Mouse (Mus musculus) forebrain, postnatal 0 days (tissue): ENCODE results near the gene Hinfp. TPM values are rescaled to one million over a fixed set of nuclear protein-coding genes. Genes with fewer than 3 reads are reported as not detected.

Experiments used
- ATAC-seq: fragments of 200-750 bp; cut with Nextera tagmentation; 2 replicates; pipeline ENCODE4 v1.8.0; 2017; ENCODE audit warnings: mild to moderate bottlenecking, moderate library complexity
- DNase-seq: peaks from one replicate; pipeline ENCODE4 v3.0.0-alpha.2; 2015
- H3K27ac ChIP-seq: fragments of 300-500 bp; sonication (generic); 2 replicates; pipeline ENCODE4 v1.5.1; 2014; ENCODE audit warnings: low read depth, mild to moderate bottlenecking, antibody characterized with exemption, low read length, moderate library complexity, mixed read lengths
- H3K27me3 ChIP-seq: fragments of 300-500 bp; sonication (generic); 2 replicates; pipeline ENCODE4 v1.6.1; 2014; ENCODE audit warnings: mild to moderate bottlenecking, low read length, mixed read lengths; ENCODE audit not compliant: insufficient read depth
- H3K36me3 ChIP-seq: fragments of 300-500 bp; sonication (generic); 2 replicates; pipeline ENCODE4 v1.6.1; 2014; ENCODE audit warnings: mild to moderate bottlenecking, moderate library complexity; ENCODE audit not compliant: insufficient read depth
- H3K4me1 ChIP-seq: fragments of 300-500 bp; sonication (generic); 2 replicates; pipeline ENCODE4 v1.6.1; 2014; ENCODE audit warnings: antibody characterized with exemption; ENCODE audit not compliant: insufficient read depth
- H3K4me2 ChIP-seq: fragments of 300-500 bp; sonication (generic); 2 replicates; pipeline ENCODE4 v1.6.1; 2014; ENCODE audit warnings: low read depth, mild to moderate bottlenecking, moderate library complexity
- H3K4me3 ChIP-seq: fragments of 300-500 bp; sonication (generic); 2 replicates; pipeline ENCODE4 v1.5.1; 2014; ENCODE audit warnings: low read depth, low read length, mixed read lengths
- H3K9ac ChIP-seq: fragments of 300-500 bp; sonication (generic); 2 replicates; pipeline ENCODE4 v1.6.1; 2014; ENCODE audit warnings: mild to moderate bottlenecking
- H3K9me3 ChIP-seq: fragments of 300-500 bp; sonication (generic); 2 replicates; pipeline ENCODE4 v1.6.1; 2016; ENCODE audit warnings: low read length
- CTCF ChIP-seq: sonication (generic); IDR thresholded peaks from 2 replicates; pipeline ENCODE4 v1.5.1; 2016; ENCODE audit warnings: antibody characterized with exemption, control low read depth, low read depth
- WGBS: fragments of 180-500 bp; shearing (Covaris S2); extraction: QIAGEN DNeasy Blood & Tissue Kit; methylation state at CpG from one replicate; pipeline ENCODE4 v1.1.7; 2014; 5-methylcytosine and 5-hydroxymethylcytosine counted together
- polyA plus RNA-seq: library from polyadenylated mRNA; unstranded; fragments of >200 nt; fragmentation: Nextera tagmentation; extraction: Ambion mirVana; gene quantifications from 2 replicates; pipeline ENCODE4 v1.2.1, GENCODE M21; 2015
- total RNA-seq: library from RNA; depleted of rRNA; stranded (reverse); fragments of >200 nt; gene quantifications from 2 replicates; pipeline ENCODE4 v1.2.3, GENCODE M21; 2014

Gene Hinfp
- total and polyA plus RNA-seq, 2 experiments from 2014 or later: 14.2 to 29.5 TPM

DNA sequence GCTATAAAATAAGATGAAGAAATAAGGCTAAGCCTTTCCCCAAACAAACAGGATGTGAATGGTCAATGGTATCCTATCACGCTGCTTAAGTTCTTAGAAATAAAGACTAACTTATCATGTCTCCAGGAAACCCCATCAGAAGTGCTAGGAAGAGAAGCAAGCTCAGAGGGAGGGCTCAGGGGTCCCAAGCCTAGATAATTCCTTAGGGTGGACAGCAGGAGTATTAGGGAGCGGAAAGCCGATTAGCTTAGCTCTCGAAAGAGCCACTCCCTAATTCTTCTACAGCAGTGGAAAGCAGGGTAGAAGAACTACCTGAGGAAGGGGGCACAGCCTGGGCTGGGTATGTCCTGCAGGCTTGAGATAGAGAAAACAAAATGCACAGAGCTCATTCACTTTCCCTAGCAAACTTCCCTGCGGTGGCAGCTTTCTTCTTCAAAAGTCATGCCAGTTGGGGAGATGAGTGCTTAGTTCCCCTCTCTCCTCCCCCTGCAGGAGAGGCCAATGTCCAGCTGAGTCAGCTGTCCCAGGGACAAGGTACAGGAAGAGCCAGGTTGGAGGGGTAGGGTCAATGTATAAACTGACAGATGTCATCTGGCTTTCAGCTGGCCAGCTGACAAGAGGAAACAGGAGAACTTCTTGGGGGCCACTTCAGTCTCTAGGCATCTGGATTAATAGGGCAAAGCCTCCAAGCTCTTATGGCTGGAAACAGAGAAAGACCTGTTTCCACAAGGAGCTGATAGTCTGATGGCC is 12.8 kb upstream of the Hinfp start:
- DNase-seq (no peak), ATAC-seq (no peak)
- Histone ChIP-seq H3K4me3 (peak overlapping the region; percentile 91), H3K36me3 (peaks cover 30% of the 10 kb centered on the region), H3K27me3 (no peaks in the 10 kb centered on the region), H3K4me1 (peaks cover 19% of the 10 kb centered on the region), H3K4me2 (peak overlapping the region; percentile 71), H3K9me3 (no peaks in the 10 kb centered on the region), H3K9ac (peak overlapping the region; percentile 87), H3K27ac (no peak overlapping the region)
- TF ChIP-seq CTCF: no peak
- WGBS: 48% methylated on average over 5 of the region's 5 CpGs

DNA sequence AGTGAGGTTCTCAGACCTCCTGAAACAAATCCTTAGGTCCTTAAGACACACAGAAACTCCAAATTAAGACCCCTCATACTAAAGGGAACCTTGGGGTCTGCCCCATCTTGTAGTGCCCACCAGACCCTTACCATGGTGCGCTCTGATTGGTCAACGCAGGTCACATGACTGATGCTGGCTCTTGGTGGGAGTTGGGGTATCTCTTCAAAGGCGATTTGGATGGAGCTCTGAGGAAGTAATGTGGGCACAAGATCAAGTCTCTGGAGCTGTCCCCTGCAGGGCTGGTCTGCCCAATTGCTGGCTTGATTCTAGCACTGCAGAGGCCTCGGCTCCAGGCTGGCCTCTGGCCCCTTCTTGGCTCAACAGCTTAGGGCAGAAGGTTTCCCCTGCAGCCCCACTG is 12.0 kb upstream of the Hinfp start:
- 0 out of 2 replicates have a peak overlapping the region, but pooled peaks have one; percentile 10 for H3K4me2 ChIP-seq
- DNase-seq (no peak), ATAC-seq (no peak)
- H3K4me1 ChIP-seq: peaks cover 19% of the 10 kb centered on the region
- 66% methylated on average over 4 of the region's 4 CpGs for WGBS
- H3K36me3 ChIP-seq: peaks cover 35% of the 10 kb centered on the region
- TF ChIP-seq CTCF: no peak
- no peak overlapping the region for H3K4me3 ChIP-seq
- H3K9ac ChIP-seq: peak overlapping the region; percentile 87; the same call in 1 of the 2 replicates
- H3K27me3 ChIP-seq: no peaks in the 10 kb centered on the region
- no peak overlapping the region for H3K27ac ChIP-seq
- no peaks in the 10 kb centered on the region for H3K9me3 ChIP-seq

DNA sequence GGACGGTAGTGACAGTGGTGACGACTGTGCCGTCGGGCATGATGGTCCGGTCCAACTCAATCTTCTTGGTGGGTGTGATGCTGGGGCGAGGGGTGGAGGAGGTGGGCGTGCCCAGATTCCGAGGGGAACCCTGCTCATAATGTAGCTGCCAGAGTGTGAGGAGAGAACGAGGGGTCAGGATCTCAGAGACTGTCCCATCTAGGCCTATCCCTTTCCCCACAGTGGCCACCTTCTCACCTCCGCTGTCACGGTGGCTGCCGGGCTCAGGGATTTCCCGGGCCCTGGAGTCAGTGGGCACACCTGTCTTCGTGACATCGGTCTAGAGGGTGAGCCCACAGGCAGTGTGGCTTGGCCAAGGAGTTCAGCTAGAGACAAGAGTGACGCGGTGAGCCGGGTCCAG is 9.4 kb upstream of the Hinfp start:
- whole genome bisulfite sequencing: 96% methylated on average over 18 of the region's 18 CpGs
- H3K36me3 ChIP-seq: peaks cover 54% of the 10 kb centered on the region

DNA sequence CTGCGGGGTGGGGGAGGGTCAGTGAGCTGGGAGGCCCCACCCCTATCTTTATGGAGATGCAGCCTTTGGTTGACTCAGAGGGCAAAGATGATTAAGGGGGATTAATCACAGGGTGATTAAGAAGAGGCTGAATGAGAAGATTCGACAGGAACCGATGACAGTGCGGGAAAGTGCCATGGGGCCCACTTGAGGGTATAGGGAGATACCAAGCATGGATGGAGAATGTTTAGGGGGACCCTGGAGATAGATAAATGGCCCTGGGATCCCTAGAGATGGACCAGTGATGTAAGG is 8.7 kb upstream of the Hinfp start:
- no peak for ATAC-seq
- Histone ChIP-seq H3K4me1 (peaks cover 19% of the 10 kb centered on the region), H3K9me3 (no peaks in the 10 kb centered on the region), H3K27me3 (no peaks in the 10 kb centered on the region), H3K27ac (no peak overlapping the region), H3K36me3 (peaks cover 54% of the 10 kb centered on the region), H3K4me3 (no peak overlapping the region), H3K9ac (no peak overlapping the region), H3K4me2 (no peak overlapping the region)
- WGBS: 51% methylated on average over 4 of the region's 4 CpGs
- DNase-seq: no peak
- TF ChIP-seq CTCF: no peak

More for the DNA sequence above, 9.4 kb upstream of the Hinfp start:
- Histone ChIP-seq H3K27ac (no peak overlapping the region), H3K4me2 (no peak overlapping the region), H3K27me3 (no peaks in the 10 kb centered on the region), H3K9ac (no peak overlapping the region), H3K9me3 (no peaks in the 10 kb centered on the region), H3K4me1 (peaks cover 19% of the 10 kb centered on the region), H3K4me3 (no peak overlapping the region)
- TF ChIP-seq CTCF: no peak
- DNase-seq (no peak), ATAC-seq (no peak)

DNA sequence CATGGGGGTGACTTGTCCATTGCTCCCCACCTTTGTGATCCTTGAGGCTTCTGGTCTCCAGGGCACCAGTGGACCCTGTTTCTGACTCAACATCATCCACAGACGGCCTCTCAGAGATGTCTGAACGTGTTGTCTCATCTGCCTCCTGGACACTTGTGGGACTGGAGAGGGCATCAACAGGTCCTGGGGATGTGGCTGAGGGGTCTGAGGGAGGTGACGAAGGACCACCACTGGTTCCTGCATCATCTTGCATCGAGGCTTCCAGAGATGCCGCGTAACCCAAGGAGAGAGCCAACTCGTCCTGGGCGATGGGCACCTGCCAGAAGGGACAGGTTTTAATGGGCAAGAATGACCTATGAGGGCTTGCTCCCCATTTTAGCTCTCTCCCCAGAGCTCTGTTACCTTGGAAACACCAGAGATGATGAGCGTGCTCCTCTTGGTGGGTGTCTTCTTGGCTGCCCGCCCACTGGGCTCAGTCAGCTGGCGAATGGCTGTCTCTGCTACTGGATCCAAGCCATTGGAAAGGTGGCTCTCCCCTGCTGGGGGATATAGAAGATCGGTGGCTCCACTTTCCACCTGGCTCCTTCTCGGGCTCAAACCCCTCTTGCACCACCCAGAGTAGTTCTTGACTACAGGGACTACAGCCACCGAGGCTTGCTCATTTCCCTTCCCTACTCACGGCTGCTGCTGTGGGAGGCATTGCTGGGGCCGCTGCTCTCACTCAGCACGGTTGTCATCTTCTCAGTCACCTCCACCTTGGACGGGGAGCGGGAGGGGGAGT is 8.2 kb upstream of the Hinfp start:
- Histone ChIP-seq H3K4me3 (no peak overlapping the region), H3K4me2 (no peak overlapping the region), H3K9me3 (no peaks in the 10 kb centered on the region), H3K36me3 (peaks cover 54% of the 10 kb centered on the region), H3K27me3 (no peaks in the 10 kb centered on the region), H3K4me1 (peaks cover 13% of the 10 kb centered on the region), H3K9ac (no peak overlapping the region), H3K27ac (no peak overlapping the region)
- no peak for TF ChIP-seq CTCF
- DNase-seq (peak; percentile 37), ATAC-seq (no peak)
- 64% methylated on average over 19 of the region's 19 CpGs for WGBS

DNA sequence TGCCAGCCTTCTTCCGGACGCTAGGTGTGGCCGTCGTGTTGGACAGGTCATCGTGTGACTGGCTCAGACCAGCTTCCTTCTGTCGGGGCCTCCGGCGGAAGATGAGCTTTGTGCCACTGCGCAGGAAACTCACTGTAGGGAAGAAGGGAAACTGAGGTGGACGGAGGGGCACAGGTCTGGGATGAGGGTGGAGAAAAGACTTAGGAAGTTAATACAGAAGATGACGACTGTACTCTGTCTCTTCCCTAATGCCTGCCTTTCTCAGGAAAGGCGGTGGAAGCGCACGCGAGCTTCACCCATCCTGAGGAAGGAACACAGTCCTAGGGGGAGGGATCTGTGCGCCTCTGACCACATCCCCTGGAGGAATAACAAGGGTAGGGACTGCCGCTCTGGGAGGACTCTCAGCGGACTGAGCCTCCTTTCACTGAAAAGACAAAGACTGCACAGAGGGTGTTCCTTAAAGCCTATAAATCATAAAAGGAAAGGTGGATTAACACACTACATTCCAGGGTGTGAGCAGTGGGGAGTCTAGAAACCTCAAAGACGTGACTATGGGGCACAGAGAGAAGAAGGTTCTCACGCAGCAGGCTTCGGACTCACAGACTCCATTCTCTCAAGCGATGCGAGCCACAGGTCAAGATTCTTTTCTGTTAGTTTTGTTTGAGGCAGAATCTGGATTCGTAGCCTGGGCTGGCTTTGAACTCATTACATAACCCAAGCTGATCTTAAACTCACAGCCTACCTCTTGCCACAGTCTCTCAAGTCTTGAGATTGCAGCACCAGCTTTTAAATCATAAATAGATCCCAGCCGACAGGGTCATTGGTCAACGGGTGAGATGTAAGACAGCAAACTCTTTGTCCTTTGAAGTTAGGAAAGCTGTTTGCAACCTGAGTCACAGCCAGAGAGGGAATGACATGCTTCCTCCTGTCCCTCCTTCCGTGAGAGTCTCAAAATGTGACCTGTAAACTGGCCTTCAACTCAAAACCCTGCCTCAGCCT is 6.0 kb upstream of the Hinfp start:
- Histone ChIP-seq H3K27ac (no peak overlapping the region), H3K27me3 (no peaks in the 10 kb centered on the region), H3K9me3 (no peaks in the 10 kb centered on the region), H3K4me3 (no peak overlapping the region), H3K9ac (no peak overlapping the region), H3K4me1 (no peaks in the 10 kb centered on the region), H3K4me2 (no peak overlapping the region), H3K36me3 (peaks cover 54% of the 10 kb centered on the region)
- 0 out of 2 replicates have a peak, but pooled peaks have one; percentile 8 for TF ChIP-seq CTCF
- 12% methylated on average over 27 of the region's 27 CpGs for WGBS
- DNase-seq (no peak), ATAC-seq (peak; percentile 36; the same call in 1 of the 2 replicates)
